Mouse (Mus musculus) cerebellum, postnatal 10 days (tissue): ENCODE measurements around the gene Asb7.

Source experiments
- DNase-seq, 2 experiments: peaks; one replicate each; pipeline ENCODE4 v3.0.0; 2021; ENCODE audit warnings: mixed read lengths in 2 of 2

The Asb7 gene

DNA sequence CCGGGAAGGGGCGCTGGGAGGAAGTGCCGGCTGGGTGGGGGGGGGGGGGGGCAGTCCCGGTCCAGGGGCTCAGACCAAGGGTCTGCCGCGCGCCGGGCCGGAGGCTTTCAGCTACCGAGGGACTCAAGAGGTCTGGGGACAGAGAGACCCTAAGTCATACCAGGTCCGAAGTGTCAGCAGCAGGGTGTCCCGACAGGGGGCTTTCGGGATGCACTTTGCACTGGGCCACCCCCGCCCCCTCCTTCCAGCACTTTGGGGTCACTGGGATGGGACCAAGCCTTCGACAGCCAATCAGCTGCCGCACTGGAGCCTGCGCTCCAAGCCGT, at the start of gene Asb7:
TSS of gene Asb7 (minus strand) at position 303 of the 326 bp plus-strand sequence.
- no peak for DNase-seq

DNA sequence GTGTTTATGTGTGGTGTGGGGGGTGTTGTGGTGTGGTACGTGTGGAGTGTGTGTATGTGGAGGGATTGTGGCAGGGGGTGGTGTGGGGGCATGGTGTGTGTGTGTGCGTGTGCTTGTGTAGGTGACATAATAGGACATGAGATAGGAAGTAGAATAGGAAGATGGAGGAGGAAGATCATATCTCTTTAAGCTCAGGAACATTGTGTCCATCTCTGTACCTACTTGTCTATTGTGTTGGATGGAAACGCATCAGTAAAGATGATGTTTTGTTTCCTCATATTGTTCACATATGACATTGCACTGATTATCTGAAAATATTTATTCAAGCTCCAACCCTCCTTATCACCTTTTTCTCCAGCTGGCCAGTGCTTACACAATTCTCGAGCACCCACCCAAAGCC, 48.0 kb upstream of the Asb7 start:
- no peak for DNase-seq

DNA sequence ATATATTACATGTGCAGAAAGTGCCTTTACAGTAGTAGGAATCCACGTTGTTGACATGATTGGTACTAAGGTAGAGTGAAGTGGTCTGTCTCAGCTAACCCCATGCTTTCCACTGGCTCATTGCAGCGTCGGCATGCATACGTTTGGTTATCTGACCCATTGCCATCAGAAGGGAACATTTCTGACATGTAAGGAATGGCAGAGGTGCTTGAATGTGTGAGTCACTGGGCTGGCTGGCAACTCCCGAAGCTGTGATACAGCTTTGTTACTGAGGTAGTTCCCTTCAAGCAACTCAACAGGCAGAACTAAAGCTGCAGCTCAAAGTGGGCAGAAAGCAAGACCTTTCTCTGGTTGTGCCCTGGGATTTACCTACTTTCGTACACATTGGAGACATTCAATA, 45.6 kb upstream of the Asb7 start:
- DNase-seq = no peak

DNA sequence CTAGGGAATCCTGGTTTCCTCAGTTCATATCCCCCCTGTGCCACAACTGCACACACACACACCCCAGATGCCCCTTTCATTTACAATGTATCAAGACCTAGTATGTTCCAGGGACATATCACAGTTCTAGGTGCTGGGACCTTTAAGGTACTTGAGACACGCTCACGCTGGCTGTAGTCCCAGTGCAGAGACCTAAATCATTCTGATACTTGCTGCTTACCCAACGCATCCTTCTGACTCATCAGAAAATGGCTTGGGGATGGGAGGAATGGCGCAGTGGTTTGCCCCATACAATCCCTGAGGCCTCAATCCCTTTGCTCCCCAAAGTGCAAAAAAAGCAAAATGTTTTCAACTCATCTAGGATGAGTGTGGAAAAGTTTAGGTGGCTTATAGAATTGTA, 45.1 kb upstream of the Asb7 start:
- DNase-seq = no peak

DNA sequence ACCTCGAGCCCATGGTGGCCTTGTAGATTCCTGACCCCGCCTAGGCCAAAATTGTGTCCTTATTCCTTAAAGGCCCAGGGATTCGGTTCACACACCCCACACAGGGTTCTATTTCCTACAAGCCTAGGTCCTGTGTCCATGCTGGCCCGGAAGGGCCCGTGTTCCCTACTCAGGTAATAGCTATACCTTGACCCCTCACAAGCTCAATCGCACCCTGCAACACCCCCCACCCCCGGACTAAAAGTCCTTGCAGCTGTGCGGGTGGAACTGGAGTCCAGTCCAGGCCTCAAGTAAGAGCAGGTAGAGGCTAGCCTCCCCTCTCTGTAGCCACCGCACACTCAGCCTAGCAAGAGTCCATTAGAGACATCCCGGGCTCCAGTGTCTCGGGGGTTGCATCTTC, 44.5 kb upstream of the Asb7 start:
- DNase-seq = no peak

DNA sequence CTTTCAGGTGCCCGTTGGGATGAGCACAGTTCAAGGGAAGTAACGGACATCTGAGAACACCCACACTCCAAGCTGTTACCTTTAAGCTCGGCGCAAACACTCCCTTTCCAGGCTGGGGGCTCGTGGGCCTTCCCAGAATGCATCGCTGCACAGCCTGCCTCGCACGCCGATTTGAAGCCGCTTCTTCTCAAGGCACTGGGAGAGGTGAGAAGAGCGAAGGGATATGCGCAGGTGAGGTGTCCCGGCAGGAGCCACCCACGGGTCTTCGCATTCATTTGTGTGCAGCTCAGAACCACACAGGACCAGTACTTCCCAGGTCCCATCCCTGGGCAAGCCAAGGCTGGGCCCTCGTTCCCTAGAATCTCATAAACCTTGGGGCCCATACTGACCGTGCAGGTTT, 44.0 kb upstream of the Asb7 start:
- DNase-seq = no peak

DNA sequence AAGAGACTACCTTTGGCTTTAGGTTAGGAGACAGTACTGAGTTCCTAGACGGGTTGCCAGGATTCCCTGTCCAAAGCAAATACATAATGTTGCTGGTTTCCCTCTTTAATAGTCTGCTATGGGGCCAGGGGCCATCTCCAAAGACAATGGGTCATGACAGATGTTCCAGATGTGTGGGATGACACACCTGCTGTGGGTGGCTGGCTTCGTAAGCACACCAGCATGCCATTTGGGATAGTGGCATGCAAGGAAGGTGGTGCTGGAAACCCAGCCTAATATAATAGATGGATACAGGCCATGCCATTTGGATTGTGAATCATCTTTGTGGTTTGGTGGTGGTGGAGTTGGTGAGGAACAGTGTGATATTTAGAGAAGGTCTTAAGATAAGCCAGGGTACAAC, 39.8 kb upstream of the Asb7 start:
- no peak for DNase-seq

DNA sequence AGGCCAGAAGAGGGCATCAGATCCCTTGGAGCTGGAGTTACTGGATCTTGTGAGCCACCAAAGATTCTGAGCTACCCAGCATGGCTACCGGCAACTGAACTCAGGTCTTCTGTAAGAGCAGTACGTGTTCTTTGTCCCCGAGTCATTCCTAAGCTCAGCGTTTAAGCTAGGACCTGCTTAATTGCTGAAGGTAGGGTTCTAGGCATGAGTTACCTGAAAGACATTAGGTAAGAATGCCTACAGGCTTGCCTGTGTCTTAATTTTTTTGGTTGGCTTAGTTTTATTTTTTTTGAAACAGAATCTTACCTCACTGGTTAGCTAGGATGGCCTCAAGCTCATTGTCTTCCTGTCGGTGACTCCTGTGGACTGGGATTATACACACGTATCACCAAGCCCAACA, 38.7 kb upstream of the Asb7 start:
- no peak for DNase-seq

DNA sequence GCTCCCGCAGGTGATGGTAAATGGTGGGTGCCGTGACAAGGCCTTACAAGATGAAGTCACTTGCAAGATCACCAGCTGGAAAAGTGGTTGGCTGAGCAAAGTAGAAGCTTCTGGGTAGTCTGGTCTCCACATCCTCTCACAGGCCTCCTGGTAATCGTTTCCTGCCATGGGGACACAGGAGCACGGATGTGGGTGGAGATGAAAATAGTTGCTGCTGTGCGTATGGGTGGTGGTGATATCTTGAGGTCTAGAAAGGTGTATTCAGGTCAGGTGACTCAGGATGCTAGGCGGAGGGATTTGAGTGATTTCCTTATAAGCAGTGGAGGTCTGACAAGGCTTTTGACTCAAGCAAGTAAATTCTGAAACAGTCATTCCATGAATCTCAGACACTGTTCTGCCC, 35.6 kb upstream of the Asb7 start:
- no peak for DNase-seq

DNA sequence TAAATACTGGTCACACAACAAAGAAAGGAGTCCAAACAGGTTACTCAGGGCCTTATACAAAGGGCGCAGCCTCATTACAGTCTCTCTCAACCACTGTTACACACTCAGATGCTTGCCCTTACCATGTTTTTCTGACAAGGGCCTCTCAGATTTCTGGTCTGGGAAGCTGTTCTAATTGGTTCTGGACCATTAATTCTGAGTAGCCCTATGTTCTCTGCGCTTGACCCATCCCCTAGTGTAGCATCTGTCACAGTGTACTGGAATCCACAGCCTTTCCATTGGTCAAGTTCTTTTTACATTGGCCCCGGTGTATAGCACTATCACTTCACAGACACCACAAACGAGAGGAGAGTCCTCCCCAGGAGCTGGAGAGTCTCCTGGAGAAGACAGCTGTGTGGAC, 35.1 kb upstream of the Asb7 start:
- DNase-seq = no peak

DNA sequence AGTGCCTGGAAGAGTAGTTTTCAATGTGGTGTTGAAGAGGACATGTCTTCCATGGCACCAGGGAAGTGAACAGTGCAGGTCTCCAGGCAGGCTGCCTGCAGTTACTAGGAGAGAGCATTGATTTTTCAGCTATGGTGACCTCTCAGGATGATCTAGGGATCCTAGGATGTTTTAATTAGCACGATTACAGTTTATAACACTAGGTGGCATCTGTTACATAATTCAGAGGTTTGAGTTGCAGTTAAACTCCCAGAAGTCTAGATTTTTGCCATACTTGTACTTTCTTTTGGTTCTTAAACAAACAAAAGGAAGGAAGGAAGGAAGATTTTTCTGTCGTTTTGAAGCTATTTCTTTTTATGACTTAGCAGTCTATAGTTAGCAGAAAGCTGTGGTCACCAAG, 21.8 kb upstream of the Asb7 start:
- DNase-seq = peak in 1 of 2 experiments; percentile 26

DNA sequence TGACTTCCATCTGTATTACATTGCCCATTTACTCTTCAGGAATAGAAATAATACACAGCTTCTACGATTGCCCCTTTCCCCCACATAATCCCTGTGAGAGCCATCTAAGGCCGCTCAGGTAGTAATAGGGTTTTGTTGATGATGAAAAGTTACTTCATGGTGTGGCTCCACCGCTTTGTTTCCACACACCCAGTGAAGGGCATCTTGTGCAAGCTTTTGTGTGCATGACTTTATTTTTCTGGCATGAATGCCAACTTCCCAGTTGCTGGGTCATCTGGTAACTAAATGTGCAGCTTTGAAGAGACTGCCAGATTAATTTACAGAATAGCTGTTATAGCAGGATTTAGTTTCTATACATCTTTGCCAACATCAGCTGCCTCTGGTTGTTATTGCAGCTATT, 15.2 kb upstream of the Asb7 start:
- no peak for DNase-seq

DNA sequence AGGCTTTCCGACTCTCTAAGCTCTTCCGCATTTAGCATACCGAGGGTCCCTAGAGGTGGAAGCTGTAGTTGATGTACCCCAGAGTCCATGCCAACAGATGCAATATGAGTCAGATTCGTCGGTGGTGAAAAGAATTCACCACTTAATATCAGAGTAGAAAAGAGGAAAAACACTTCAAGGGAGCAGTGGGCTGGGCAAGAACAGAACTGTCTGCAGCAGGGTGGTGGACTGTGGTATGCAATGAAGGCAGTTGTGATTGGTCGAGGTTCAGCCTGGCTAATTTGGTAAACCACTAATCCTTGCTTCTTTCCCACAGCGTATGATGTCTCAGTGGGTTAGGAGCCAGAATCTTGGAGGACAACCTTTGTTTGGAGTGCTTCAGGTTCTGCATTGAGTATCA, 13.3 kb upstream of the Asb7 start:
- no peak for DNase-seq

DNA sequence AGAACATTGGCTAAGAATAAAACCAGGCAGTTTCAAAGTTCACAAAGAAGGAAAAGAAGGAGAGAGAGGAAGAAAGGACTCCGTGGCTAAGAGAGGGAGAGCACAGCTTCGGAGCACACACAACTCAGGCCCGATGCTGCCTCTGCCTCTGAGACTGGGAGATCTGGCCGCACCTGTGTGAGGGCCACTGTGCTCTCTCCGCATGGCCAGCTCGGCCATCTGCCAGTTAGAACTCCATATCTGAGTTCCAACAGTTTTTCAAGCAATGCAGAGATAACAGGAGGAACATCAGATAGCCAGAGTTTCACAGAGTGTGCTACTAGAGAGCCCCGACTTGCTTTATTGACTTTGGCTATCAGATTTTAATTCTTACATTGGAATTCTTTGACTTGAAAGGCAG, 5.1 kb upstream of the Asb7 start:
- peak; percentile 28 to 49 for DNase-seq

DNA sequence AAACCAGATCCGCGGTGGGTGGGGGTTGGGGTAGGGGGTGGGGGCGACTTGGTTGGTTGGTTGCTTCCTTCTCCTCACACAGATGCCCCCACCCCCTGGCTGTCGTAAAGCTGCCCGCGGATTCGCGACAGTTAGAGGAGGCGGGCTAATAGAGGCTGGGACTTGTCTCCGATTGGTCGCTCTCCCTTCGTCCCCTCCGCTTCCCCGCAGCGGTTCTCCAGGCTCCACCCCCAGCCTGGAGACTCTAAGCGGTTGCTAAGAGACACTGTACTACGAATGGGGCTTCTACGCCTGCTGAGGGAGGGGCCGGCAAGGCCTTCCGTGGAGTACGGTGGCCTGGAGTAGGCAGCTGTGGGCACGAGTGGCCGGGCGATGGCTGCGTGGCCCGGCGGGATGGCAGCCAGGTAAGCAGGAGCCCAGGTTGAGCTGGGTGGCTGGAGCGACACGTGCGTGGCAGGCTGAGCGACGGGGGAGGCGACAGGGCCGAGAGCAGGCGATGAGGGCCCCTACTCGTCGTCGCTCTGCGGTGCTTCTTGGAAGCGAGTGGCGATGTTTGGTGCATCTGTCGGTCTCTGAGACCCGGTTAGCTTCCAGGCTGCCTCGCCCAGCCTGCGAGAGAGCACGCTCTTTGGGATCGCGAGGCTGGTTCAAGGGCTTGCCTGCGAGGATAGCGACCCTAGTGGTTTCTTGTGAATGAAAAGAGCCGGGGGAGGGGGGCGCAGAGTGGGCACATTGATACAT, 394 bp upstream of the Asb7 start, which contains the start of gene Lins1:
TSS of gene Lins1 (plus strand) at position 270 of the 741 bp plus-strand sequence.
- DNase-seq = peak; percentile 98 to 99

DNA sequence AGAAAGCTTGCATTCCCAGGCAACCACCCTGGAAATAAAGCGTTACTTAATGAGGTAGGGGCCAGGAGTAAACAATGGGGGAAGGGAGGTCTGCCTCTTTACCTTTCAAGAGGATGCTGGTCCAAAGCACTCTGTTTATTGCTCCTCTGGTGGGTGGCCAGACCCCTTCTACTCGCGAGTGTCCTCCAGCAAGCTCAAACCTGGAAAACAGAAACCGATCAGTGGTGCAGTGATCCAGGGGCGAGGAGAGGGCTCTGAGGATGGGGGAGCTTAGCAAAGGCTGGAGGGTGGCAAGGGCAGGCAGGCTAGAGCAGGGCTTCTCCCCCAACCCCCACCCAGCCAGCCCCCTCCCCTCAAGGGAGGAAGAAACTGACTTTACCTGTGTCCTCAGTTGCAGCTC, 675 bp downstream of the Asb7 start:
- DNase-seq = no peak

DNA sequence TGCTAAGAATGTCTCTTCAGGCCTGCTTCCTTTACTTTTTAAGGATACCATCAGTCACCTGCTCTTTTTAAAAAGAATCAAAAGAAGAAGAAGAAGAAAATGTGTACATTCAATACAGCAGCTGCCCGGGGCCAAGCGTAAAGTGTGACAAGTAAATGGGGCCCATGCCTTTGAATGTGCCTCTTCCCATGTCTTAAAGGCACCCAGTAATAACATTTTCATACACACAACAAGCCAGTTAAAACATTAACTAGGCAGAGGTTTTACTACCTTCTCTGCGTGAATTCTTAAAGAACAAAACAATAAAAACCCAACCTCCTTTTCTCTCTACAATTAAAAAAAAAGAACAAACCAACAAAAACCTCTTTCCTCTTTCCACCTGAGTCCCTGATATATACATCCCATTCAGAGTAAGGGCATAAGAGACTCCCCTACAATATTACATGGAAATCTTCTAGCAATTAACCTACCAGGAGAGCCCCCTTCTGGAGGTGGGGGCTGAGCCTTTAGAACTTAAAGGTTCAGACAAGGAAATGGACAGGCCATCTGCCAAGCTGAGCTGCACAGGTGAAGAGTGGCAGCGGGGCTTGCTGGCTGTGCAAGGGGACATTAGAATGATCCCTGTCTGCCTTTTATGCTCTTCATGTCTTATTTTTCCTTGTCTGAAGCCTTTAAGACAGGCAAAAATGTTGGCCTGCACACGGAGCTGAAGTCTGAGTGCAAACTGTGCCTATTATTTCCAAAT, 7.1 kb downstream of the Asb7 start:
- no peak for DNase-seq

DNA sequence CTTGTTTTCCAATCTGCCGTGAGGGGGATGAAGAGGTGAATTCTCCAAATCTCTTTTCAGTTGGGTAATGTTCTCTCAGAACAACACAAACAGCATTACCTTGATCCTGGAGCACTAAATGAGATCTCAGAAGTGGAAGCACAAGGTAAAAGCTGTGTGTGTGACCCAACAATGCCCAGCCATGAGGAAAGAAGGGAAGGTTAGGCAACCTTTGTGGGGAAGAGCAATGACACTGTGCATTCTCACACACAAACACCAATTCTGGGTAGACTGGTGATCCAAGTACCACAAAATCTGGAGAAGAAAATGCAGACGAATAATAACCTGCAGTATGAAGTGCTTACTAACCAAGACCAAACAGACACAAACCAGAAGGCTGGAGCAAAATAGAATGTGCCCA, 13.6 kb downstream of the Asb7 start:
- DNase-seq = no peak

DNA sequence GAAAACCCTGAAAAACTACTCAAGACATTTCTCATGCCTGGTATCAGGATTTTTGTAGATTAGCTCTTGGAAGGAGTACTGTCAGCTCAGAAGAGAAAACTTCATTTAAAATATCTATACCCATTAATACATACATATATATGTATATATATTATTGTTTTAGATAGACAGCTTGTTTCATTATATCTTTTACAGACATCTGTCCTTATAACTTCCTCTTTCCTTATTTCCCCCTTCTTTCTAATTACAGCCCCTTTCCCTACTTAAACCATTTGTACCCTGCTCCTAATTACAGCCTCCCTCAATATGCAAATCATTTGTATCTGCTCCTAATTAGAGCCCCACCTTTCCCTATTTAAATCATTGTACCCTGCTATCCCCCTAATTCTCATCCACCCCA, 22.3 kb downstream of the Asb7 start:
- DNase-seq = no peak

DNA sequence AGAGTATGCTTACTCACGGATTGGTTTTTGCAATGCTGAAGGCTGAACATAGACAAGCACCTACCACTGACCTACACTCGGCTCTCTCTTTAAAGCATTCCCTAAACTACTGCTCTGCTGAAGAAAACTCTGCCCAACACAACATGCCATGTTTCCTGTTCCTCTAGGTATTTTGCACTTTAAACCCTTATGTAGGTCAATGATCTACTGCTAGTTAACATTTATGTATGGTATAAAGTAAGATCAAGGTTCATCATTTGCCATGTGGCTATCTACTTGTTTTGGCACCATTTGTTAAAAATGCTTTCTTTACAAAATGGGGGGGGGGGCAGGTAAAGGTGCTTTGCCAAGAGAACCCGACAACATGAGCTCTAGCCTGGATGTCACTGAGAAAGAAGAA, 25.8 kb downstream of the Asb7 start:
- no peak for DNase-seq

DNA sequence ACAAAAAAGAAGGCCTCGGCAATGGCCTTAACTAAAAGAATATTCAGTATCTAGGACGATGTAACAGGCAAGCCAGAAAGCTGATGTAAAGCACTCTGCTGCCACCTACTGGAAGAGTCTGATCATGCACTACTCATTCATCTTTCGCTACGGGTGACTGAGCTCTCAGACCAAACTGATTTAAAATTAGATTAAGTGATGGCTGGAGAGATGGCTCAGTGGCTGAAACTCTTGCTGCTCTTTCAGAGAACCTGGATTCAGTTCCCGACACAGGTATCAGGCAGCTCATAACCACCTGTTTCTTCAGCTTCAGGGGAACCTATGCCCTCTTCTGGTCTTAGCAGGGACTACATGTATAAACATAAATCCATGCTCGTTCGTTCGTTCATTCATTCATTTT, 27.8 kb downstream of the Asb7 start:
- peak; percentile 85 to 92 for DNase-seq

DNA sequence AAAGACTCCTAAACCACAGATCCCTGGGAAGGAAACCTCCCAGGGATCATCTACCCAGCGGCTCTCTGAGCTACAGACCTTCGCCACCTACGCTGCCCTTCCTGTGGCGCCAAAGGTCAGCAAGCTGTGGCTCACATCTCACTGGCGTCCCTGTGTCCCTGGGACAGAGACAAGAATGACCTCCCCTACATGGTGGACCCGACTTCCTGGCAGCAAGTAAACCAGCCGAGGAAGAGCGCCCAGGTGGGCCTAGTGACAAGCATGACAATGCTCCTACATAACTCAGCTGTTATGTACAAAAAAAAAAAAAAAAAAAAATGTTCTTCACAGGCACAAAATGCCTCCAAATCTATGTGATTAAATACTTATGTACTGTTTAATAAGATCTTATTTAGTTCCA, 28.4 kb downstream of the Asb7 start:
- no peak for DNase-seq

DNA sequence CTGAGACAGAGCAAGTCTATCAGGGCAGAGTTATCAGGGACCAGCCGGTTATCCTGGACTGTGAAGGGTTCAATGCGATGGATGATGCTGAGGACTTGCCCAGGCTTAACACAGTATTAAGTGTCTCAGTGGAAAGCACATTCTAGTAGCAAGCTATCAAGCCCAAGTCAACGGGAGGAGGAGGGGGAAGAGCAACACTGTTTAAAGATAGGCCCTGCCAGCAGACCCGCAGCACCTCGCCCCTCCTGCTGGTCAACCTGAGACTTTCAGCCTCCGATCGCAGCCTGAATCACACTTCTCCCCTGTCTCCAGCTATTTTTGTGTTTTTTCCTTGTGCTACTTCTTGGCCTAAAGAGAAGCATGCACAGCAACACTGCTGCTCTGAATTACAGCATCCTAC, 29.1 kb downstream of the Asb7 start:
- peak in 1 of 2 experiments; percentile 13 for DNase-seq

DNA sequence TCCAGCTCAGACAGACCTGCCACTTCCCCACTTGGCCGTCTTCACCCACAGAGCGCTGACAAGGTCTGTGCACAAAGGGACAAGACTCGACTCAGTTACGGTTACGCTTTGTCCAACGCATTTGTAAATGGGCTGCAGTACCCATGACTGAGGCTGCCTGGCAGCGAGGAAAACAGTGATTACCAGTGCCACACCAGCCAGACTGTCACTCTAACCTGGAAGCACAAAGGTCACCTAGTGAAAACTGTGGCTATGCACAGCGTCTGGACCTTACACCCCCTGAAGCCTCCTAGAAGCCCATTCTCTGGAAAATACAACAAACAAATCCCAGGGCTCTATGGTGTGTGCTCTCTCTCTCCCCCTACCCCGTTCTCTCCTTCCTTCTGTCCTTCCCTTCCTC, 33.9 kb downstream of the Asb7 start:
- DNase-seq = no peak

DNA sequence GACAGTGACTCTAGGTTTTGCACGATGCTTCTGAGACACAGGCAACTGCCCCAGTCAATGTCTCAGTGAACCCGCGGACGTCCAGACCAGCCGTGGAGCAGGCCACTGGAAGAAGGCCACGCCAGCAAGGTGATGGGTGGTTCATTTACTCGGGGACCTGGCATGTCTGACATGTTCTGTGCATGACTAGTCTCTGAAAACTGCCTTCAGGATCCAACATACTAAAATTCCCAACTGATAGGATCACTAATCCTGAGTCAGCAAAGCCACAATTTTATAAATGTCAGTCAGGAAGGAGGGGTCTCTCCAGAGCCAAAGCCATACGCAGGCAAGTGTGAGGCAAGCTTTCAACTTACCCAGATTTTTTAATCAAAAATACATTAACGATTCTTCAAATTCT, 35.8 kb downstream of the Asb7 start:
- no peak for DNase-seq
